Mouse (Mus musculus) cortical plate, adult 2 months (tissue): ENCODE results near the gene Myh7.

ENCODE experiments used
- CTCF ChIP-seq: fragments of 200-500 bp; IDR thresholded peaks from 2 replicates; pipeline ENCODE4 v1.5.1; 2011; ENCODE audit warnings: mild to moderate bottlenecking, control low read depth, low read length; ENCODE audit not compliant: insufficient read depth; ENCODE audit errors: extremely low read depth
- POLR2A ChIP-seq: fragments of 200-500 bp; IDR thresholded peaks from 2 replicates; pipeline ENCODE4 v1.6.1; 2011; ENCODE audit warnings: mild to moderate bottlenecking, low read length, control low read depth; ENCODE audit not compliant: insufficient read depth; ENCODE audit errors: extremely low read depth

- TF ChIP-seq CTCF, result no peak
- no peak for TF ChIP-seq POLR2A
Observed at GRCm38 (mm10) chr14:54924641-54925348, 69.6 kb downstream of the Myh7 start.
